ENCODE assay signal across 8 mouse cellular contexts in the genomic region with DNA sequence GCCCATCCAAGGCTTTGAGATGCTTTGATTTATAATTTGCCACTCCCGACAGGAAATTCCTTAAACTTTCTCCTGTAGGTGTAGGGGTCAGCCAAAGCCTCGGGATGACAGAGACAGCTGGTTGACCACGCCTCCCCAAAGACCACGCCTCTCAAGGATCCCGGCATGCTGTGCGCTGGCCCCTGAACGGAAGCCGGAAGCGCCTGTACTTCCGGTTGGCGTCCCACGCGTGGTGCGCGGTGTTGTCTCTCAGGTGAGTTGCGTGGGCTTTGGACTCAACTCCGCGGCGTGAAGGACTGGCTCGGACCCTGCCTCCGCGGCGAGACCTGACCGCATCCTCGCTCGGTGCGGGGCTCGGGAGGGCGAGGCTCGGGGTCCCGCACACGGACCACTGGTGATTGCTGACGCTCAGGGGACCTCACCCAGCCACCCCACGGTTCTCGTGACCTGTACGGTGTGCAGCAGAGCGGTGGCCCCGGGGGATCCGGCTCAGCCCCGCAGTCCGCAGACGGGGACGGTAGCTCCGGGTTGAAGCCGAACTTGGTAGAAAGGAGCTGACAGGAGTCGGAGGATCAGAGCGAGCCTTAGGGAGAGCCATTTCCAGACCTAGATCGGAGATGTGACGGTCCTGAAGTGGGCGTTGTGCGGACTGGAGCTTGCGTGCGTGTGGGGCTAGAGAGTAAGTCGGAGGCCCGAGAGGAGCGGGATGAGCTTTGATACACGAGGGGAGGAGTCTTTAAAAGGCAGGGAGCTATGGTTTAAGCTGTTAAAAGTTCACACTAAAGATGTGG. TPM values are rescaled to one million over a fixed set of nuclear protein-coding genes. Genes with fewer than 3 reads are reported as not detected.
A peak's percentile ranks its signal among the peaks of the same experiment; 100 is the strongest.
DNase-seq lines count a peak whose midpoint lies in the region; ATAC-seq and TF ChIP-seq lines count a peak whose summit lies in the region.

Gene Llph, plus strand, starts transcription at position 200 of the 791 bp plus-strand sequence.

- TF ChIP-seq POLR2A in MEL (IDR thresholded peaks at IDR 0.05; ENCODE audit: control insufficient read depth in 1 of 2, insufficient read depth in 1 of 2, low read depth in 1 of 2, low read length in 2 of 2, poor library complexity in 1 of 2) = peak; percentile 73 to 90
- TF ChIP-seq POLR2A in olfactory bulb, adult 2 months (IDR thresholded peaks at IDR 0.05; ENCODE audit: insufficient read depth, low read depth, low read length) = peak; percentile 72

- H3K9ac ChIP-seq in MEL (ENCODE audit: control insufficient read depth, low read depth, low read length, poor library complexity, severe bottlenecking) = peak within 1 kb of the TSS; percentile 89
- H3K9ac ChIP-seq in forebrain, embryonic 16.5 days (replicated peaks; ENCODE audit: low read depth, low read length) = peak within 1 kb of the TSS; percentile 71
- peak within 1 kb of the TSS; percentile 93 for H3K9ac ChIP-seq in lung, embryonic 15.5 days

- DNase-seq in MEL (ENCODE audit: low read depth, low spot score) = peak; percentile 89
- peak; percentile 84 to 86 for DNase-seq in cerebellum, adult 18-20 months
- peak; percentile 86 to 87 for DNase-seq in heart, postnatal 36 days
- DNase-seq in layer of hippocampus, adult 8-10 months (ENCODE audit: low spot score in 2 of 2) = peak; percentile 65 to 78
- peak; percentile 69 to 76 for DNase-seq in thymus, adult 18-20 months

- H3K9me3 ChIP-seq in MEL (replicated peaks; ENCODE audit: insufficient read depth, low read length) = no peaks in the 10 kb centered on the region
- H3K9me3 ChIP-seq in forebrain, embryonic 16.5 days (ENCODE audit: control insufficient read depth, low read length) = no peaks in the 10 kb centered on the region
- no peaks in the 10 kb centered on the region for H3K9me3 ChIP-seq in lung, embryonic 15.5 days

- no peak for TF ChIP-seq CTCF in MEL (IDR thresholded peaks at IDR 0.05 in 2 of 3, conservative IDR thresholded peaks at IDR 0.05 in 1 of 3; ENCODE audit: control insufficient read depth in 1 of 3, insufficient read depth in 1 of 3, low read depth in 2 of 3, low read length in 3 of 3, poor library complexity in 1 of 3, severe bottlenecking in 1 of 3)
- TF ChIP-seq CTCF in olfactory bulb, adult 2 months (IDR thresholded peaks at IDR 0.05; ENCODE audit: insufficient read depth, low read depth, low read length) = no peak

- peak within 1 kb of the TSS; percentile 60 for H3K27ac ChIP-seq in MEL (ENCODE audit: control insufficient read depth, low read depth, low read length)
- peak within 1 kb of the TSS; percentile 13; the same call in 1 of the 2 replicates for H3K27ac ChIP-seq in forebrain, embryonic 16.5 days (ENCODE audit: low read length)
- H3K27ac ChIP-seq in lung, embryonic 15.5 days = peak within 1 kb of the TSS; percentile 60
- no peak within 1 kb of the TSS for H3K27ac ChIP-seq in olfactory bulb, adult 2 months (ENCODE audit: insufficient read depth, low read depth, low read length)

- H3K4me3 ChIP-seq in MEL (ENCODE audit: control insufficient read depth in 1 of 2, insufficient read depth in 1 of 2, low read depth in 2 of 2, low read length in 2 of 2) = peak within 1 kb of the TSS; percentile 89 to 90
- H3K4me3 ChIP-seq in forebrain, embryonic 16.5 days (replicated peaks; ENCODE audit: low read length) = peak within 1 kb of the TSS; percentile 87
- H3K4me3 ChIP-seq in lung, embryonic 15.5 days = peak within 1 kb of the TSS; percentile 99
- peak within 1 kb of the TSS; percentile 56 for H3K4me3 ChIP-seq in olfactory bulb, adult 2 months (ENCODE audit: insufficient read depth, low read depth, low read length)

- intact Hi-C loops in heart, postnatal 36 days (cut with DNase I) = no loop called here

- H3K79me2 ChIP-seq in MEL (ENCODE audit: control insufficient read depth, insufficient read depth, low read length, poor library complexity) = peaks cover 25% of the 10 kb centered on the region

- TF ChIP-seq EP300 in MEL (IDR thresholded peaks at IDR 0.05; ENCODE audit: low read depth in 1 of 2, low read length in 2 of 2) = no peak

- WGBS in forebrain, embryonic 16.5 days = under 1% methylated on average over 57 of the region's 57 CpGs
- under 1% methylated on average over 57 of the region's 57 CpGs for WGBS in lung, embryonic 15.5 days
- WGBS in olfactory bulb, adult 2 months = under 1% methylated on average over 57 of the region's 57 CpGs

- peaks cover 7 to 14% of the 10 kb centered on the region in 2 experiments for H3K36me3 ChIP-seq in MEL (ENCODE audit: control insufficient read depth in 1 of 2, insufficient read depth in 2 of 2, low read length in 2 of 2)
- peaks cover 7% of the 10 kb centered on the region; the same call in 1 of the 2 replicates for H3K36me3 ChIP-seq in forebrain, embryonic 16.5 days (ENCODE audit: control insufficient read depth, insufficient read depth)
- peaks cover 24% of the 10 kb centered on the region for H3K36me3 ChIP-seq in lung, embryonic 15.5 days

- H3K4me2 ChIP-seq in forebrain, embryonic 16.5 days (ENCODE audit: low read length) = peak within 1 kb of the TSS; percentile 94
- peak within 1 kb of the TSS; percentile 76 for H3K4me2 ChIP-seq in lung, embryonic 15.5 days

- H3K4me1 ChIP-seq in MEL (ENCODE audit: control insufficient read depth in 1 of 2, insufficient read depth in 2 of 2, low read length in 2 of 2) = peaks cover 0 to 10% of the 10 kb centered on the region in 2 experiments; a peak in 3 of 4 replicates
- H3K4me1 ChIP-seq in forebrain, embryonic 16.5 days (replicated peaks; ENCODE audit: control insufficient read depth, insufficient read depth, low read length) = peaks cover 14% of the 10 kb centered on the region
- H3K4me1 ChIP-seq in lung, embryonic 15.5 days = peaks cover 7% of the 10 kb centered on the region
- H3K4me1 ChIP-seq in olfactory bulb, adult 2 months (ENCODE audit: control insufficient read depth, insufficient read depth, low read length) = peaks cover 7% of the 10 kb centered on the region; the same call in 1 of the 2 replicates

- ATAC-seq in forebrain, embryonic 16.5 days = peak; percentile 95
- peak; percentile 95 for ATAC-seq in lung, embryonic 15.5 days (ENCODE audit: borderline replicate concordance, extremely low read depth, low FRiP score, low TSS enrichment)

- H3K27me3 ChIP-seq in MEL (ENCODE audit: control insufficient read depth in 1 of 2, insufficient read depth in 2 of 2, low read length in 2 of 2) = no peaks in the 10 kb centered on the region
- no peaks in the 10 kb centered on the region for H3K27me3 ChIP-seq in forebrain, embryonic 16.5 days (replicated peaks; ENCODE audit: control insufficient read depth, insufficient read depth, low read length)
- no peaks in the 10 kb centered on the region for H3K27me3 ChIP-seq in lung, embryonic 15.5 days

- TF ChIP-seq RAD21 in MEL (IDR thresholded peaks at IDR 0.05; ENCODE audit: low read depth, low read length) = no peak

TF ChIP-seq in MEL, 35 proteins besides CTCF, POLR2A, EP300 and RAD21 (continues in another document):
- TF ChIP-seq NELFE (IDR thresholded peaks at IDR 0.05; ENCODE audit: low read depth, low read length) (peak; percentile 91), CHD1 (IDR thresholded peaks at IDR 0.05; ENCODE audit: low read depth, low read length) (no peak), MYB (IDR thresholded peaks at IDR 0.05; ENCODE audit: low read depth, low read length) (no peak), POLR2AphosphoS2 (IDR thresholded peaks at IDR 0.05; ENCODE audit: low read length) (peak; percentile 77; the same call in 1 of the 2 replicates), GATA1 (IDR thresholded peaks at IDR 0.05; ENCODE audit: low read depth, low read length) (no peak), MAFK (IDR thresholded peaks at IDR 0.05; ENCODE audit: borderline replicate concordance, low read depth, low read length) (no peak), ETS1 (IDR thresholded peaks at IDR 0.05; ENCODE audit: low read depth, low read length) (no peak), ZC3H11A (IDR thresholded peaks at IDR 0.05; ENCODE audit: low read depth, low read length) (no peak), GABPA (IDR thresholded peaks at IDR 0.05; ENCODE audit: low read depth, low read length) (no peak), USF2 (IDR thresholded peaks at IDR 0.05; ENCODE audit: borderline replicate concordance in 1 of 2, insufficient read depth in 1 of 2, low read depth in 1 of 2, low read length in 2 of 2) (no peak), TBP (IDR thresholded peaks at IDR 0.05; ENCODE audit: low read depth, low read length) (peak; percentile 50; the same call in 1 of the 2 replicates), ZKSCAN1 (IDR thresholded peaks at IDR 0.05; ENCODE audit: low read depth, low read length) (no peak), MXI1 (IDR thresholded peaks at IDR 0.05; ENCODE audit: low read depth, low read length) (peak; percentile 96), USF1 (IDR thresholded peaks at IDR 0.05; ENCODE audit: low read depth, low read length) (no peak), SMC3 (IDR thresholded peaks at IDR 0.05; ENCODE audit: low read depth, low read length) (no peak), TAL1 (IDR thresholded peaks at IDR 0.05; ENCODE audit: low read length) (no peak), ELF1 (IDR thresholded peaks at IDR 0.05; ENCODE audit: low read depth, low read length) (peak; percentile 99), TCF12 (IDR thresholded peaks at IDR 0.05; ENCODE audit: low read depth, low read length) (peak; percentile 34; the same call in 1 of the 2 replicates), HCFC1 (IDR thresholded peaks at IDR 0.05; ENCODE audit: low read depth, low read length) (peak; percentile 90), ZNF384 (IDR thresholded peaks at IDR 0.05; ENCODE audit: low read depth, low read length) (no peak), MAX (IDR thresholded peaks at IDR 0.05; ENCODE audit: low read length) (peak; percentile 89), SIN3A (IDR thresholded peaks at IDR 0.05; ENCODE audit: low read length) (peak; percentile 97), ZMIZ1 (IDR thresholded peaks at IDR 0.05; ENCODE audit: low read depth, low read length) (no peak; the same call in 1 of the 2 replicates), MAZ (IDR thresholded peaks at IDR 0.05; ENCODE audit: low read depth, low read length) (no peak), BHLHE40 (IDR thresholded peaks at IDR 0.05; ENCODE audit: borderline replicate concordance, low read depth, low read length) (no peak)

RNA-seq across cellular contexts. Expression of gene Llph, which starts in this region (rescaled TPM):
- total RNA-seq in MEL (2012; rRNA removed) = 86.0 and 97.5 TPM in 2 replicates
- 100 to 1,000 TPM in 1 of 2 experiments, not detected in 1; 243 TPM for polyA plus RNA-seq in MEL (2012; ENCODE audit: insufficient read depth in 1 of 2, insufficient read length in 2 of 2, low read depth in 1 of 2, low replicate concordance in 2 of 2, missing spikeins in 1 of 2)
- polyA plus RNA-seq in forebrain, embryonic 16.5 days (2015; fragmentation: Nextera tagmentation; extraction: Ambion mirVana) = 33.1 and 43.8 TPM in 2 replicates
- total RNA-seq in heart, postnatal 36 days (2021) = 10 to 100 TPM in 1 of 2 experiments, 1 to 10 TPM in 1; 8.7 to 10.5 TPM
- 10 to 100 TPM; 13.9 to 18.5 (median 15.9) TPM for total RNA-seq in layer of hippocampus, adult 8-10 months (2022)
- 42.8 and 46.6 TPM in 2 replicates for polyA plus RNA-seq in lung, embryonic 15.5 days (2015; fragmentation: Nextera tagmentation; extraction: Ambion mirVana)
- not detected in 2 replicates for polyA plus RNA-seq in olfactory bulb, adult 2 months (2012; ENCODE audit: insufficient read depth, insufficient read length, low replicate concordance, missing spikeins)
